8 mouse cellular contexts compared by ENCODE assay signal in the genomic region with DNA sequence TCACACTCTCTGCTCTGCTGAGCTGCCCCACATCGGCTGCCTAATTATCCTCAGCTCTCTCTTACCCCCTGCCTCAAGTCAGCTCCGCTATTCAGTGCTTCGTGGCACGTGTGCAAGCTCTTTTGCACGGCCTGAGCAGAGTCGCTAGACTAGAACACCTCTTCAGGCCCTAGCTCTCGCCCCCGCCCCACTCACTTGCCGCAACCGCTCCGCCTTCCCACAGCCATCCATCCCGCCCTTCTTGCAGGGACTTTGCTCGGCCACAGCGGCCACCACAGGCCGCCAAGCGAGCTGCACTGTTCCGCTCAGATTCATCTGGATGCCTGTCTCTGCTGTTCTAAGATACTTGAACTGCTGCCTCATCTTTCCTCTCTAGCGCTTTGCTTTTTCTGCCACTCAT. TPM values are rescaled to one million over a fixed set of nuclear protein-coding genes. Genes with fewer than 3 reads are reported as not detected.
DNase-seq lines count a peak whose midpoint lies in the region; ATAC-seq and TF ChIP-seq lines count a peak whose summit lies in the region.

No protein-coding gene starts in this region.

- WGBS in forebrain, embryonic 10.5 days, result under 1% methylated on average over 18 of the region's 18 CpGs
- 0% methylated on average over 18 of the region's 18 CpGs for WGBS in heart, embryonic 15.5 days
- under 1% methylated on average over 18 of the region's 18 CpGs for WGBS in liver, embryonic 13.5 days (ENCODE audit: insufficient replicate concordance)
- 0% methylated on average over 18 of the region's 18 CpGs for WGBS in stomach, embryonic 14.5 days

- peak overlapping the region; percentile 74 for H3K4me3 ChIP-seq in E14TG2a.4 (replicated peaks; ENCODE audit: low read length)
- peak overlapping the region; percentile 58 for H3K4me3 ChIP-seq in forebrain, embryonic 10.5 days
- H3K4me3 ChIP-seq in heart, embryonic 15.5 days, result peak overlapping the region; percentile 52
- peak overlapping the region; percentile 37 for H3K4me3 ChIP-seq in liver, embryonic 13.5 days (replicated peaks)
- H3K4me3 ChIP-seq in stomach, embryonic 14.5 days (ENCODE audit: low read depth, low read length), result peak overlapping the region; percentile 37

- H3K27ac ChIP-seq in forebrain, embryonic 10.5 days, result peak overlapping the region; percentile 85
- H3K27ac ChIP-seq in heart, embryonic 15.5 days, result no peak overlapping the region
- no peak overlapping the region for H3K27ac ChIP-seq in liver, embryonic 13.5 days
- no peak overlapping the region for H3K27ac ChIP-seq in stomach, embryonic 14.5 days (ENCODE audit: low read length)

- peak overlapping the region; percentile 63 for H3K9ac ChIP-seq in heart, embryonic 15.5 days
- H3K9ac ChIP-seq in liver, embryonic 13.5 days, result peak overlapping the region; percentile 57
- peak overlapping the region; percentile 18; the same call in 1 of the 2 replicates for H3K9ac ChIP-seq in stomach, embryonic 14.5 days (replicated peaks; ENCODE audit: low read depth, low read length)

- peak overlapping the region; percentile 89 for H3K4me2 ChIP-seq in heart, embryonic 15.5 days
- H3K4me2 ChIP-seq in liver, embryonic 13.5 days, result peak overlapping the region; percentile 66
- peak overlapping the region; percentile 74 for H3K4me2 ChIP-seq in stomach, embryonic 14.5 days (replicated peaks; ENCODE audit: low read depth, low read length)

- peaks cover 16% of the 10 kb centered on the region for H3K36me3 ChIP-seq in E14TG2a.4 (ENCODE audit: insufficient read depth, low read length)
- H3K36me3 ChIP-seq in forebrain, embryonic 10.5 days (replicated peaks), result no peaks in the 10 kb centered on the region
- H3K36me3 ChIP-seq in heart, embryonic 15.5 days, result no peaks in the 10 kb centered on the region
- no peaks in the 10 kb centered on the region for H3K36me3 ChIP-seq in liver, embryonic 13.5 days
- H3K36me3 ChIP-seq in stomach, embryonic 14.5 days (ENCODE audit: control insufficient read depth, insufficient read depth, low read length), result no peaks in the 10 kb centered on the region

- TF ChIP-seq CTCF in E14TG2a.4 (conservative IDR thresholded peaks at IDR 0.05; ENCODE audit: low read length), result peak; percentile 54

- H3K9me3 ChIP-seq in E14TG2a.4 (ENCODE audit: low read length), result no peaks in the 10 kb centered on the region
- H3K9me3 ChIP-seq in forebrain, embryonic 10.5 days, result no peaks in the 10 kb centered on the region
- H3K9me3 ChIP-seq in heart, embryonic 15.5 days (replicated peaks), result no peaks in the 10 kb centered on the region
- H3K9me3 ChIP-seq in liver, embryonic 13.5 days (replicated peaks), result no peaks in the 10 kb centered on the region
- H3K9me3 ChIP-seq in stomach, embryonic 14.5 days (ENCODE audit: control insufficient read depth, low read depth, low read length), result no peaks in the 10 kb centered on the region

- peak; percentile 24; the same call in 1 of the 2 replicates for ATAC-seq in heart, embryonic 15.5 days (replicated peaks; ENCODE audit: insufficient number of reproducible peaks, insufficient read depth, low FRiP score, low read depth)
- ATAC-seq in liver, embryonic 13.5 days (ENCODE audit: low read depth), result 0 out of 2 replicates have a peak, but pooled peaks have one; percentile 6
- ATAC-seq in stomach, embryonic 14.5 days (ENCODE audit: insufficient number of reproducible peaks, insufficient read depth, low FRiP score, low read depth), result peak; percentile 40; the same call in 1 of the 2 replicates

- no peaks in the 10 kb centered on the region for H3K27me3 ChIP-seq in E14TG2a.4 (ENCODE audit: insufficient read depth, low read length)
- H3K27me3 ChIP-seq in forebrain, embryonic 10.5 days (ENCODE audit: poor library complexity, severe bottlenecking), result no peaks in the 10 kb centered on the region
- H3K27me3 ChIP-seq in heart, embryonic 15.5 days, result no peaks in the 10 kb centered on the region
- no peaks in the 10 kb centered on the region for H3K27me3 ChIP-seq in liver, embryonic 13.5 days
- H3K27me3 ChIP-seq in stomach, embryonic 14.5 days (ENCODE audit: control insufficient read depth, insufficient read depth, low read length), result no peaks in the 10 kb centered on the region

- H3K4me1 ChIP-seq in E14TG2a.4 (replicated peaks; ENCODE audit: low read depth, low read length), result peaks cover 72% of the 10 kb centered on the region
- H3K4me1 ChIP-seq in forebrain, embryonic 10.5 days, result peaks cover 41% of the 10 kb centered on the region
- H3K4me1 ChIP-seq in heart, embryonic 15.5 days (replicated peaks), result peaks cover 25% of the 10 kb centered on the region
- peaks cover 39% of the 10 kb centered on the region for H3K4me1 ChIP-seq in liver, embryonic 13.5 days (replicated peaks)
- peaks cover 3% of the 10 kb centered on the region; the same call in 1 of the 2 replicates for H3K4me1 ChIP-seq in stomach, embryonic 14.5 days (ENCODE audit: control insufficient read depth, insufficient read depth, low read length)

- DNase-seq in c-Kit-positive CD71-negative TER-119-negative erythroid progenitor cells, embryonic 14.5 days (ENCODE audit: low read depth), result peak; percentile 59
- DNase-seq in forebrain, embryonic 10.5 days (ENCODE audit: extremely low spot score, low spot score), result peak; percentile 86
- peak; percentile 84 for DNase-seq in kidney, postnatal 14 days
- peak; percentile 69 for DNase-seq in liver, embryonic 13.5 days
- DNase-seq in natural killer cell, adult 2 months (ENCODE audit: low spot score in 2 of 2), result peak; percentile 78 to 84

RNA-seq across cellular contexts. Expression of gene Vrk3, which starts 3.1 kb away (rescaled TPM):
- polyA plus RNA-seq in forebrain, embryonic 10.5 days (2016; fragmentation: Nextera tagmentation; extraction: Ambion mirVana), result 42.1 and 43.4 TPM in 2 replicates
- 32.7 and 34.0 TPM in 2 replicates for polyA plus RNA-seq in heart, embryonic 15.5 days (2015; fragmentation: Nextera tagmentation; extraction: Ambion mirVana)
- 30.0 and 30.8 TPM in 2 replicates for polyA plus RNA-seq in liver, embryonic 13.5 days (2015; fragmentation: Nextera tagmentation; extraction: Ambion mirVana)
- 32.9 and 34.7 TPM in 2 replicates for polyA plus RNA-seq in stomach, embryonic 14.5 days (2014; fragmentation: Nextera tagmentation; extraction: Ambion mirVana)

RNA-seq across cellular contexts. Expression of gene Zfp473, which starts 5.8 kb away (rescaled TPM):
- polyA plus RNA-seq in forebrain, embryonic 10.5 days (2016; fragmentation: Nextera tagmentation; extraction: Ambion mirVana), result 3.5 and 4.3 TPM in 2 replicates
- 0.47 and 0.58 TPM in 2 replicates for polyA plus RNA-seq in heart, embryonic 15.5 days (2015; fragmentation: Nextera tagmentation; extraction: Ambion mirVana)
- polyA plus RNA-seq in liver, embryonic 13.5 days (2015; fragmentation: Nextera tagmentation; extraction: Ambion mirVana), result 0.99 and 1.1 TPM in 2 replicates
- 1.9 and 3.0 TPM in 2 replicates for polyA plus RNA-seq in stomach, embryonic 14.5 days (2014; fragmentation: Nextera tagmentation; extraction: Ambion mirVana)

RNA-seq across cellular contexts. Expression of gene Izumo2, which starts 36.5 kb away (rescaled TPM):
- not detected in 2 replicates for polyA plus RNA-seq in forebrain, embryonic 10.5 days (2016; fragmentation: Nextera tagmentation; extraction: Ambion mirVana)
- not detected in 2 replicates for polyA plus RNA-seq in heart, embryonic 15.5 days (2015; fragmentation: Nextera tagmentation; extraction: Ambion mirVana)
- not detected in 2 replicates for polyA plus RNA-seq in liver, embryonic 13.5 days (2015; fragmentation: Nextera tagmentation; extraction: Ambion mirVana)
- polyA plus RNA-seq in stomach, embryonic 14.5 days (2014; fragmentation: Nextera tagmentation; extraction: Ambion mirVana), result not detected in 2 replicates
